Mouse (Mus musculus): ENCODE data around the gene Coil. TPM values are rescaled to one million over a fixed set of nuclear protein-coding genes. Genes with fewer than 3 reads are reported as not detected.
A peak's percentile ranks its signal among the peaks of the same experiment; 100 is the strongest.

The Coil gene
- polyA plus RNA-seq, 1 experiment from 2014 or later: 27.2 TPM

GRCm38 (mm10) chr11:89017514-89018182 is 47.6 kb downstream of the Coil start:
- no peaks in the 10 kb centered on the region for H3K36me3 ChIP-seq (replicated peaks)
- no peaks in the 10 kb centered on the region; the same call in 1 of the 2 replicates for H3K4me1 ChIP-seq
- no peaks in the 10 kb centered on the region for H3K9me3 ChIP-seq
- no peaks in the 10 kb centered on the region for H3K27me3 ChIP-seq (replicated peaks; ENCODE audit: low read depth, poor library complexity, severe bottlenecking)
- DNase-seq (ENCODE audit: low spot score): no peak
- 93% methylated on average over 9 of the region's 9 CpGs for WGBS
- H3K4me3 ChIP-seq: no peak overlapping the region
- H3K27ac ChIP-seq (replicated peaks): no peak overlapping the region

GRCm38 (mm10) chr11:89020681-89021305 is 50.7 kb downstream of the Coil start:
- no peaks in the 10 kb centered on the region for H3K27me3 ChIP-seq (replicated peaks; ENCODE audit: low read depth, poor library complexity, severe bottlenecking)
- H3K4me1 ChIP-seq: no peaks in the 10 kb centered on the region; the same call in 1 of the 2 replicates
- H3K27ac ChIP-seq (replicated peaks): no peak overlapping the region
- DNase-seq (ENCODE audit: low spot score): no peak
- H3K4me3 ChIP-seq: no peak overlapping the region
- WGBS: 69% methylated on average over 9 of the region's 9 CpGs
- H3K36me3 ChIP-seq (replicated peaks): no peaks in the 10 kb centered on the region
- H3K9me3 ChIP-seq: no peaks in the 10 kb centered on the region

GRCm38 (mm10) chr11:89021687-89022086 is 51.6 kb downstream of the Coil start:
- Histone ChIP-seq H3K9me3 (no peaks in the 10 kb centered on the region), H3K27ac (replicated peaks) (no peak overlapping the region), H3K4me1 (no peaks in the 10 kb centered on the region; the same call in 1 of the 2 replicates), H3K4me3 (no peak overlapping the region), H3K36me3 (replicated peaks) (no peaks in the 10 kb centered on the region), H3K27me3 (replicated peaks; ENCODE audit: low read depth, poor library complexity, severe bottlenecking) (no peaks in the 10 kb centered on the region)
- no peak for DNase-seq (ENCODE audit: low spot score)
- 90% methylated on average over 7 of the region's 7 CpGs for WGBS

- Histone ChIP-seq H3K4me3 (no peak overlapping the region), H3K27me3 (replicated peaks; ENCODE audit: low read depth, poor library complexity, severe bottlenecking) (no peaks in the 10 kb centered on the region), H3K36me3 (replicated peaks) (no peaks in the 10 kb centered on the region), H3K9me3 (no peaks in the 10 kb centered on the region), H3K27ac (replicated peaks) (no peak overlapping the region), H3K4me1 (no peaks in the 10 kb centered on the region; the same call in 1 of the 2 replicates)
- no peak for DNase-seq (ENCODE audit: low spot score)
- 73% methylated on average over 8 of the region's 8 CpGs for WGBS
These were observed 52.2 kb downstream of the Coil start for GRCm38 (mm10) chr11:89022120-89022731.

- no peak for DNase-seq (ENCODE audit: low spot score)
- Histone ChIP-seq H3K9me3 (no peaks in the 10 kb centered on the region), H3K4me3 (no peak overlapping the region), H3K36me3 (replicated peaks) (no peaks in the 10 kb centered on the region), H3K27me3 (replicated peaks; ENCODE audit: low read depth, poor library complexity, severe bottlenecking) (no peaks in the 10 kb centered on the region), H3K4me1 (peaks cover 3% of the 10 kb centered on the region; the same call in 1 of the 2 replicates), H3K27ac (replicated peaks) (no peak overlapping the region)
- WGBS: 78% methylated on average over 10 of the region's 10 CpGs
These were observed 53.4 kb downstream of the Coil start for GRCm38 (mm10) chr11:89023477-89023876.

- Histone ChIP-seq H3K27me3 (replicated peaks; ENCODE audit: low read depth, poor library complexity, severe bottlenecking) (no peaks in the 10 kb centered on the region), H3K36me3 (replicated peaks) (no peaks in the 10 kb centered on the region), H3K4me3 (no peak overlapping the region), H3K9me3 (no peaks in the 10 kb centered on the region), H3K27ac (replicated peaks) (no peak overlapping the region), H3K4me1 (peaks cover 8% of the 10 kb centered on the region)
- 70% methylated on average over 11 of the region's 11 CpGs for WGBS
- no peak for DNase-seq (ENCODE audit: low spot score)
These were observed 54.3 kb downstream of the Coil start for GRCm38 (mm10) chr11:89024181-89024881.

GRCm38 (mm10) chr11:89025603-89026002 is 55.6 kb downstream of the Coil start:
- no peaks in the 10 kb centered on the region for H3K36me3 ChIP-seq (replicated peaks)
- WGBS: 78% methylated on average over 3 of the region's 3 CpGs
- no peak for DNase-seq (ENCODE audit: low spot score)
- no peak overlapping the region for H3K27ac ChIP-seq (replicated peaks)
- no peak overlapping the region for H3K4me3 ChIP-seq
- H3K4me1 ChIP-seq: peaks cover 13% of the 10 kb centered on the region
- no peaks in the 10 kb centered on the region for H3K27me3 ChIP-seq (replicated peaks; ENCODE audit: low read depth, poor library complexity, severe bottlenecking)
- H3K9me3 ChIP-seq: no peaks in the 10 kb centered on the region

GRCm38 (mm10) chr11:89026117-89026516 is 56.1 kb downstream of the Coil start:
- Histone ChIP-seq H3K4me1 (peaks cover 18% of the 10 kb centered on the region), H3K9me3 (no peaks in the 10 kb centered on the region), H3K27ac (replicated peaks) (no peak overlapping the region), H3K4me3 (no peak overlapping the region), H3K36me3 (replicated peaks) (no peaks in the 10 kb centered on the region), H3K27me3 (replicated peaks; ENCODE audit: low read depth, poor library complexity, severe bottlenecking) (no peaks in the 10 kb centered on the region)
- 97% methylated on average over 3 of the region's 3 CpGs for WGBS
- DNase-seq (ENCODE audit: low spot score): no peak

- no peak overlapping the region for H3K27ac ChIP-seq (replicated peaks)
- 81% methylated on average over 10 of the region's 10 CpGs for WGBS
- peaks cover 21% of the 10 kb centered on the region for H3K4me1 ChIP-seq
- H3K9me3 ChIP-seq: no peaks in the 10 kb centered on the region
- H3K4me3 ChIP-seq: no peak overlapping the region
- H3K36me3 ChIP-seq (replicated peaks): no peaks in the 10 kb centered on the region
- no peak for DNase-seq (ENCODE audit: low spot score)
- no peaks in the 10 kb centered on the region for H3K27me3 ChIP-seq (replicated peaks; ENCODE audit: low read depth, poor library complexity, severe bottlenecking)
These were observed 57.9 kb downstream of the Coil start for GRCm38 (mm10) chr11:89027955-89028361.

GRCm38 (mm10) chr11:89028871-89029405 is 58.9 kb downstream of the Coil start:
- WGBS: 53% methylated on average over 10 of the region's 10 CpGs
- H3K4me1 ChIP-seq: peaks cover 21% of the 10 kb centered on the region
- DNase-seq (ENCODE audit: low spot score): no peak
- no peaks in the 10 kb centered on the region for H3K36me3 ChIP-seq (replicated peaks)
- no peaks in the 10 kb centered on the region for H3K27me3 ChIP-seq (replicated peaks; ENCODE audit: low read depth, poor library complexity, severe bottlenecking)
- no peak overlapping the region for H3K4me3 ChIP-seq
- no peak overlapping the region for H3K27ac ChIP-seq (replicated peaks)
- H3K9me3 ChIP-seq: no peaks in the 10 kb centered on the region

- no peaks in the 10 kb centered on the region for H3K9me3 ChIP-seq
- H3K4me1 ChIP-seq: peaks cover 21% of the 10 kb centered on the region
- no peaks in the 10 kb centered on the region for H3K36me3 ChIP-seq (replicated peaks)
- no peak overlapping the region for H3K27ac ChIP-seq (replicated peaks)
- WGBS: 77% methylated on average over 6 of the region's 6 CpGs
- no peak for DNase-seq (ENCODE audit: low spot score)
- H3K4me3 ChIP-seq: no peak overlapping the region
- H3K27me3 ChIP-seq (replicated peaks; ENCODE audit: low read depth, poor library complexity, severe bottlenecking): no peaks in the 10 kb centered on the region
These were observed 60.5 kb downstream of the Coil start for GRCm38 (mm10) chr11:89030552-89030951.

GRCm38 (mm10) chr11:89031189-89031588 is 61.1 kb downstream of the Coil start:
- 51% methylated on average over 1 of the region's 1 CpGs for WGBS

More at GRCm38 (mm10) chr11:89031189-89031588, 61.1 kb downstream of the Coil start:
- peak; percentile 29 for DNase-seq (ENCODE audit: low spot score)
- Histone ChIP-seq H3K36me3 (replicated peaks) (no peaks in the 10 kb centered on the region), H3K9me3 (no peaks in the 10 kb centered on the region), H3K27me3 (replicated peaks; ENCODE audit: low read depth, poor library complexity, severe bottlenecking) (no peaks in the 10 kb centered on the region), H3K4me3 (no peak overlapping the region), H3K27ac (replicated peaks) (no peak overlapping the region), H3K4me1 (peaks cover 21% of the 10 kb centered on the region)
